Mouse (Mus musculus) liver, embryonic 14.5 days (tissue): ENCODE measurements at regions not wholly inside any gene's neighbourhood (a gene's known extent, or its start where the extent isn't known, plus 50 kb on each side); places are given as distances from the start of the nearest gene placed in this dataset.
"Not testable (repeated sequence)": the region's sequence is repeated elsewhere in the genome, so short reads cannot be mapped to it uniquely, and the experiment has no call there.

ENCODE experiments used
- ATAC-seq: fragments of 200-750 bp; cut with Nextera tagmentation; 2 replicates; pipeline ENCODE4 v1.8.0; 2017; ENCODE audit warnings: moderate number of reproducible peaks, mild to moderate bottlenecking, moderate library complexity; ENCODE audit not compliant: insufficient read depth
- DNase-seq, 3 experiments: peaks; one replicate each; pipeline ENCODE4 v3.0.0-alpha.2; 2012 to 2013; ENCODE audit warnings: low read depth in 3 of 3, low spot score in 3 of 3
- H3K27ac ChIP-seq: fragments of 300-500 bp; sonication (generic); 2 replicates; pipeline ENCODE4 v1.5.1; 2014; ENCODE audit warnings: moderate library complexity, mild to moderate bottlenecking, control low read depth, inconsistent platforms
- H3K27me3 ChIP-seq: fragments of 300-500 bp; sonication (generic); 2 replicates; pipeline ENCODE4 v1.6.1; 2014; ENCODE audit warnings: mild to moderate bottlenecking, low read length, moderate library complexity; ENCODE audit not compliant: control insufficient read depth, insufficient read depth
- H3K36me3 ChIP-seq: fragments of 300-500 bp; sonication (generic); replicated peaks from 2 replicates; pipeline ENCODE4 v1.6.1; 2014; ENCODE audit warnings: low read depth; ENCODE audit not compliant: control insufficient read depth, insufficient read depth
- H3K4me1 ChIP-seq, 2 experiments: fragments of 200-500 bp in 1 of 2; fragments of 300-500 bp in 1 of 2; sonication (generic) in 1 of 2; replicated peaks; 2 replicates each; pipeline ENCODE4 v1.6.1; 2012 to 2014; ENCODE audit warnings: antibody characterized with exemption in 1 of 2, inconsistent platforms in 1 of 2, low read length in 1 of 2; ENCODE audit not compliant: control insufficient read depth in 2 of 2, insufficient read depth in 2 of 2
- H3K4me2 ChIP-seq: fragments of 300-500 bp; sonication (generic); 2 replicates; pipeline ENCODE4 v1.6.1; 2014; ENCODE audit warnings: low read depth, mild to moderate bottlenecking, control low read depth, moderate library complexity
- H3K4me3 ChIP-seq, 2 experiments: fragments of 200-500 bp in 1 of 2; fragments of 300-500 bp in 1 of 2; sonication (generic) in 1 of 2; 2 replicates each; pipeline ENCODE4 v1.5.1; 2012 to 2014; ENCODE audit warnings: low read depth in 2 of 2, low read length in 2 of 2, mild to moderate bottlenecking in 2 of 2, control low read depth in 1 of 2, inconsistent platforms in 1 of 2, moderate library complexity in 1 of 2; ENCODE audit not compliant: insufficient read depth in 1 of 2
- H3K9ac ChIP-seq: fragments of 300-500 bp; sonication (generic); replicated peaks from 2 replicates; pipeline ENCODE4 v1.6.1; 2014; ENCODE audit warnings: mild to moderate bottlenecking, control low read depth, moderate library complexity
- H3K9me3 ChIP-seq: fragments of 300-500 bp; sonication (generic); 2 replicates; pipeline ENCODE4 v1.6.1; 2016; ENCODE audit warnings: low read length, mixed read lengths; ENCODE audit not compliant: control insufficient read depth
- WGBS: fragments of 180-500 bp; shearing (Covaris S2); extraction: QIAGEN DNeasy Blood & Tissue Kit; methylation state at CpG from one replicate; pipeline ENCODE4 v1.1.7; 2014; ENCODE audit not compliant: insufficient replicate concordance; 5-methylcytosine and 5-hydroxymethylcytosine counted together

- H3K36me3 ChIP-seq, H3K4me3 ChIP-seq, H3K4me2 ChIP-seq, H3K27me3 ChIP-seq, H3K9me3 ChIP-seq, DNase-seq, H3K27ac ChIP-seq, H3K4me1 ChIP-seq, H3K9ac ChIP-seq: not testable (repeated sequence)
- peak; percentile 78 for ATAC-seq
- no CpG with 5 or more reads among the region's 1 CpGs for WGBS
Measured at GRCm38 (mm10) chr2:100569891-100570290, 1054.6 kb upstream of the Rag2 start.

GRCm38 (mm10) chr2:100590643-100591042, 1033.9 kb upstream of the Rag2 start:
- DNase-seq, H3K4me2 ChIP-seq, ATAC-seq, H3K27me3 ChIP-seq, H3K4me3 ChIP-seq, H3K9me3 ChIP-seq, H3K9ac ChIP-seq, H3K27ac ChIP-seq, H3K36me3 ChIP-seq, H3K4me1 ChIP-seq: not testable (repeated sequence)

- not testable (repeated sequence) for H3K27ac ChIP-seq, H3K9ac ChIP-seq, H3K4me1 ChIP-seq, DNase-seq, H3K4me2 ChIP-seq, H3K36me3 ChIP-seq, ATAC-seq, H3K9me3 ChIP-seq, H3K27me3 ChIP-seq, H3K4me3 ChIP-seq
- no CpG with 5 or more reads among the region's 1 CpGs for WGBS
Measured at GRCm38 (mm10) chr2:100626183-100626582, 998.3 kb upstream of the Rag2 start.

GRCm38 (mm10) chr2:100652742-100653141, 971.8 kb upstream of the Rag2 start:
- H3K4me3 ChIP-seq, H3K9me3 ChIP-seq, DNase-seq, H3K4me1 ChIP-seq, H3K4me2 ChIP-seq, H3K27ac ChIP-seq, ATAC-seq, H3K9ac ChIP-seq, H3K27me3 ChIP-seq, H3K36me3 ChIP-seq: not testable (repeated sequence)
- no CpG with 5 or more reads among the region's 3 CpGs for WGBS

- not testable (repeated sequence) for H3K27ac ChIP-seq, DNase-seq, H3K9ac ChIP-seq, H3K4me2 ChIP-seq, H3K4me1 ChIP-seq, H3K27me3 ChIP-seq, ATAC-seq, H3K36me3 ChIP-seq, H3K4me3 ChIP-seq, H3K9me3 ChIP-seq
- WGBS: no CpG with 5 or more reads among the region's 1 CpGs
Measured at GRCm38 (mm10) chr2:100671384-100672039, 953.0 kb upstream of the Rag2 start.

GRCm38 (mm10) chr2:100708395-100708794, 916.1 kb upstream of the Rag2 start:
- not testable (repeated sequence) for H3K36me3 ChIP-seq, DNase-seq, H3K4me3 ChIP-seq, H3K9ac ChIP-seq, H3K4me2 ChIP-seq, H3K27me3 ChIP-seq, H3K4me1 ChIP-seq, ATAC-seq, H3K9me3 ChIP-seq, H3K27ac ChIP-seq
- WGBS: no CpG with 5 or more reads among the region's 1 CpGs

GRCm38 (mm10) chr2:100743294-100743693, 881.2 kb upstream of the Rag2 start:
- not testable (repeated sequence) for H3K9ac ChIP-seq, H3K9me3 ChIP-seq, H3K27ac ChIP-seq, H3K4me1 ChIP-seq, H3K36me3 ChIP-seq, DNase-seq, H3K4me3 ChIP-seq, H3K4me2 ChIP-seq, H3K27me3 ChIP-seq
- WGBS: no CpG with 5 or more reads among the region's 1 CpGs
- ATAC-seq: peak; percentile 79

GRCm38 (mm10) chr2:100755033-100755432, 869.5 kb upstream of the Rag2 start:
- not testable (repeated sequence) for H3K27ac ChIP-seq, DNase-seq, H3K4me3 ChIP-seq, ATAC-seq, H3K4me1 ChIP-seq, H3K4me2 ChIP-seq, H3K27me3 ChIP-seq, H3K9ac ChIP-seq, H3K36me3 ChIP-seq, H3K9me3 ChIP-seq
